Mouse (Mus musculus): ENCODE results near the gene Tssk4.

DNA sequence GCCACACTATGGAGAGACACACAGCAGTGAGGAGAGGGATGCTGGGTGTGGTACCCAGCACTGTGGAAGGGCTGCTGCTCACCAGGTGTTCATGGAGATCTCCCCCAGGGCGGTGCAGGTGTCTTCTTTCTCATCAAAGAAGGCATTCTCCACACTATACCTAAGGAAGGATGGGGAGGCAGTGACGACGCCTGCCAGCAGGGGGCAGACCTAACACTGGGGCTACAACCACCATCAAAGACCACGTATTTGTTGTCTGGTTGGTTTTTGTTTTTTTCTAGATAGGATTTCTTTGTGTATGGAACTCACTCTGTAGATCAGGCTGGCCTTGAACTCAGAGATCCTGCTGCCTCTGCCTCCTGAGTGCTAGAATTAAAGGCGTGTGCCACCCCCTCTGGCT, 20.7 kb upstream of the Tssk4 start:
- TF ChIP-seq CTCF (IDR thresholded peaks at IDR 0.05; ENCODE audit: low read depth) (peak; percentile 82), EP300 (optimal IDR thresholded peaks at IDR 0.05) (no peak)
